Mouse (Mus musculus) embryonic facial prominence, embryonic 12.5 days (tissue): ENCODE measurements around the gene Klk1b5. TPM values are rescaled to one million over a fixed set of nuclear protein-coding genes. Genes with fewer than 3 reads are reported as not detected.
"Not testable (repeated sequence)": the region's sequence is repeated elsewhere in the genome, so short reads cannot be mapped to it uniquely, and the experiment has no call there.

Experiments
- ATAC-seq: fragments of 200-750 bp; cut with Nextera tagmentation; 2 replicates; pipeline ENCODE4 v1.8.0; 2017; ENCODE audit not compliant: insufficient number of reproducible peaks, insufficient read depth, low FRiP score, low TSS enrichment
- H3K27ac ChIP-seq: fragments of 300-500 bp; sonication (generic); 2 replicates; pipeline ENCODE4 v1.5.1; 2016; ENCODE audit warnings: mild to moderate bottlenecking
- H3K27me3 ChIP-seq: fragments of 300-500 bp; sonication (generic); 2 replicates; pipeline ENCODE4 v1.6.1; 2016; ENCODE audit warnings: mild to moderate bottlenecking, moderate library complexity
- H3K36me3 ChIP-seq: fragments of 300-500 bp; sonication (generic); 2 replicates; pipeline ENCODE4 v1.6.1; 2016; ENCODE audit warnings: mild to moderate bottlenecking
- H3K4me1 ChIP-seq: fragments of 300-500 bp; sonication (generic); 2 replicates; pipeline ENCODE4 v1.6.1; 2016
- H3K4me2 ChIP-seq: fragments of 300-500 bp; sonication (generic); replicated peaks from 2 replicates; pipeline ENCODE4 v1.6.1; 2016; ENCODE audit warnings: mild to moderate bottlenecking, moderate library complexity
- H3K4me3 ChIP-seq: fragments of 300-500 bp; sonication (generic); 2 replicates; pipeline ENCODE4 v1.5.1; 2016; ENCODE audit warnings: mild to moderate bottlenecking
- H3K9ac ChIP-seq: fragments of 300-500 bp; sonication (generic); 2 replicates; pipeline ENCODE4 v1.6.1; 2016; ENCODE audit warnings: mild to moderate bottlenecking, moderate library complexity
- H3K9me3 ChIP-seq: fragments of 300-500 bp; sonication (generic); 2 replicates; pipeline ENCODE4 v1.6.1; 2016; ENCODE audit warnings: mild to moderate bottlenecking, moderate library complexity
- WGBS: fragments of 180-500 bp; shearing (Covaris S2); methylation state at CpG from one replicate; pipeline ENCODE4 v1.1.7; 2016; 5-methylcytosine and 5-hydroxymethylcytosine counted together
- polyA plus RNA-seq: library from polyadenylated mRNA; unstranded; fragments of >200 nt; fragmentation: Nextera tagmentation; extraction: Ambion mirVana; gene quantifications from 2 replicates; pipeline ENCODE4 v1.2.1, GENCODE M21; 2016

Klk1b5 gene
- polyA plus RNA-seq, 1 experiment from 2014 or later: not detected

GRCm38 (mm10) chr7:44239913-44240312 is 24.2 kb downstream of the Klk1b5 start:
- no peaks in the 10 kb centered on the region for H3K9me3 ChIP-seq
- H3K27ac ChIP-seq: no peak overlapping the region

GRCm38 (mm10) chr7:44240712-44241111 is 25.0 kb downstream of the Klk1b5 start:
- Histone ChIP-seq H3K27me3 (no peaks in the 10 kb centered on the region), H3K4me2 (no peak overlapping the region), H3K4me3 (no peak overlapping the region), H3K4me1 (peaks cover 5% of the 10 kb centered on the region), H3K9ac (no peak overlapping the region), H3K9me3 (no peaks in the 10 kb centered on the region), H3K27ac (no peak overlapping the region), H3K36me3 (no peaks in the 10 kb centered on the region)
- ATAC-seq: no peak
- WGBS: 60% methylated on average over 1 of the region's 1 CpGs

More at GRCm38 (mm10) chr7:44239913-44240312, 24.2 kb downstream of the Klk1b5 start:
- no peak overlapping the region for H3K9ac ChIP-seq
- no peak overlapping the region for H3K4me3 ChIP-seq
- ATAC-seq: no peak
- H3K4me1 ChIP-seq: no peaks in the 10 kb centered on the region
- H3K27me3 ChIP-seq: no peaks in the 10 kb centered on the region
- H3K4me2 ChIP-seq: no peak overlapping the region
- WGBS: 59% methylated on average over 2 of the region's 2 CpGs
- H3K36me3 ChIP-seq: no peaks in the 10 kb centered on the region

- H3K4me2 ChIP-seq: no peak overlapping the region
- H3K36me3 ChIP-seq: no peaks in the 10 kb centered on the region
- no peaks in the 10 kb centered on the region for H3K27me3 ChIP-seq
- no peak overlapping the region for H3K4me3 ChIP-seq
- no peak overlapping the region for H3K9ac ChIP-seq
- H3K4me1 ChIP-seq: peaks cover 5% of the 10 kb centered on the region
- WGBS: 61% methylated on average over 2 of the region's 2 CpGs
- ATAC-seq: no peak
- no peak overlapping the region for H3K27ac ChIP-seq
- H3K9me3 ChIP-seq: no peaks in the 10 kb centered on the region
These were observed 25.4 kb downstream of the Klk1b5 start for GRCm38 (mm10) chr7:44241163-44241562.

GRCm38 (mm10) chr7:44244080-44244479 is 28.3 kb downstream of the Klk1b5 start:
- WGBS: 53% methylated on average over 1 of the region's 1 CpGs
- H3K4me1 ChIP-seq: peaks cover 14% of the 10 kb centered on the region

GRCm38 (mm10) chr7:44246055-44246983 is 30.6 kb downstream of the Klk1b5 start, which contains the start of the genes 1700028J19Rik and 2410002F23Rik:
Gene 1700028J19Rik (minus strand): TSS chr7:44246695.
Gene 2410002F23Rik (plus strand): TSS chr7:44246722.
- H3K36me3 ChIP-seq: peaks cover 32% of the 10 kb centered on the region

More at GRCm38 (mm10) chr7:44244080-44244479, 28.3 kb downstream of the Klk1b5 start:
- no peaks in the 10 kb centered on the region for H3K9me3 ChIP-seq
- peaks cover 12% of the 10 kb centered on the region for H3K36me3 ChIP-seq
- H3K4me2 ChIP-seq: no peak overlapping the region
- no peak for ATAC-seq
- no peak overlapping the region for H3K27ac ChIP-seq
- H3K9ac ChIP-seq: no peak overlapping the region
- no peak overlapping the region for H3K4me3 ChIP-seq
- no peaks in the 10 kb centered on the region for H3K27me3 ChIP-seq

GRCm38 (mm10) chr7:44246984-44247470 is 31.3 kb downstream of the Klk1b5 start:
- H3K9me3 ChIP-seq: no peaks in the 10 kb centered on the region
- ATAC-seq: peak; percentile 11; the same call in 1 of the 2 replicates
- H3K27ac ChIP-seq: peak overlapping the region; percentile 95
- WGBS: under 1% methylated on average over 23 of the region's 23 CpGs
- H3K4me2 ChIP-seq: peak overlapping the region; percentile 76
- H3K4me3 ChIP-seq: peak overlapping the region; percentile 85
- H3K27me3 ChIP-seq: no peaks in the 10 kb centered on the region
- H3K36me3 ChIP-seq: peaks cover 36% of the 10 kb centered on the region
- H3K9ac ChIP-seq: peak overlapping the region; percentile 83
- H3K4me1 ChIP-seq: peaks cover 21% of the 10 kb centered on the region

More at GRCm38 (mm10) chr7:44246055-44246983, 30.6 kb downstream of the Klk1b5 start, which contains the start of the genes 1700028J19Rik and 2410002F23Rik:
- under 1% methylated on average over 62 of the region's 62 CpGs for WGBS
- Histone ChIP-seq H3K27me3 (no peaks in the 10 kb centered on the region), H3K4me3 (peak within 1 kb of the TSS; percentile 85), H3K4me1 (peaks cover 21% of the 10 kb centered on the region), H3K9me3 (no peaks in the 10 kb centered on the region), H3K4me2 (peak within 1 kb of the TSS; percentile 76), H3K27ac (peak within 1 kb of the TSS; percentile 95), H3K9ac (peak within 1 kb of the TSS; percentile 83)
- ATAC-seq: peak; percentile 74

GRCm38 (mm10) chr7:44247971-44248370 is 32.2 kb downstream of the Klk1b5 start:
- peak overlapping the region; percentile 76 for H3K4me2 ChIP-seq
- peaks cover 21% of the 10 kb centered on the region for H3K4me1 ChIP-seq
- ATAC-seq: no peak
- 91% methylated on average over 2 of the region's 2 CpGs for WGBS
- peak overlapping the region; percentile 83; the same call in 1 of the 2 replicates for H3K9ac ChIP-seq
- H3K9me3 ChIP-seq: no peaks in the 10 kb centered on the region
- H3K27me3 ChIP-seq: no peaks in the 10 kb centered on the region
- H3K27ac ChIP-seq: no peak overlapping the region
- peak overlapping the region; percentile 85 for H3K4me3 ChIP-seq
- peaks cover 46% of the 10 kb centered on the region for H3K36me3 ChIP-seq

- Histone ChIP-seq H3K4me1 (peaks cover 21% of the 10 kb centered on the region), H3K4me2 (no peak overlapping the region), H3K9me3 (no peaks in the 10 kb centered on the region), H3K27ac (no peak overlapping the region), H3K4me3 (no peak overlapping the region), H3K36me3 (peaks cover 53% of the 10 kb centered on the region), H3K9ac (no peak overlapping the region), H3K27me3 (no peaks in the 10 kb centered on the region)
- no peak for ATAC-seq
- WGBS: 93% methylated on average over 4 of the region's 4 CpGs
These were observed 33.5 kb downstream of the Klk1b5 start for GRCm38 (mm10) chr7:44249248-44249647.

GRCm38 (mm10) chr7:44250732-44251275 is 35.1 kb downstream of the Klk1b5 start:
- H3K4me2 ChIP-seq, H3K9me3 ChIP-seq, H3K9ac ChIP-seq, H3K4me3 ChIP-seq, H3K27me3 ChIP-seq, H3K27ac ChIP-seq, ATAC-seq: not testable (repeated sequence)
- H3K36me3 ChIP-seq: peaks cover 55% of the 10 kb centered on the region
- peaks cover 16% of the 10 kb centered on the region for H3K4me1 ChIP-seq
- whole genome bisulfite sequencing: 90% methylated on average over 17 of the region's 17 CpGs

- 64% methylated on average over 15 of the region's 15 CpGs for WGBS
- Histone ChIP-seq H3K9me3 (no peaks in the 10 kb centered on the region), H3K27ac (no peak overlapping the region), H3K4me2 (no peak overlapping the region), H3K4me1 (peaks cover 11% of the 10 kb centered on the region), H3K9ac (no peak overlapping the region), H3K4me3 (no peak overlapping the region), H3K36me3 (peaks cover 51% of the 10 kb centered on the region), H3K27me3 (no peaks in the 10 kb centered on the region)
- ATAC-seq: no peak
These were observed 37.4 kb downstream of the Klk1b5 start for GRCm38 (mm10) chr7:44253023-44253616.

GRCm38 (mm10) chr7:44254930-44255329 is 39.2 kb downstream of the Klk1b5 start:
- WGBS: 84% methylated on average over 6 of the region's 6 CpGs
- peaks cover 36% of the 10 kb centered on the region for H3K36me3 ChIP-seq
- no peaks in the 10 kb centered on the region for H3K27me3 ChIP-seq
- no peak overlapping the region for H3K4me3 ChIP-seq
- 0 out of 2 replicates have a peak, but pooled peaks cover under 1% of the 10 kb centered on the region for H3K4me1 ChIP-seq
- H3K9ac ChIP-seq: no peak overlapping the region
- no peak for ATAC-seq
- no peaks in the 10 kb centered on the region for H3K9me3 ChIP-seq
- H3K4me2 ChIP-seq: no peak overlapping the region
- H3K27ac ChIP-seq: 0 out of 2 replicates have a peak overlapping the region, but pooled peaks have one; percentile 50
